Mouse (Mus musculus) MEL (cell line): Measurements from ENCODE around the gene Lmntd2. TPM values are rescaled to one million over a fixed set of nuclear protein-coding genes. Genes with fewer than 3 reads are reported as not detected.

Experiments
- DNase-seq: peaks from one replicate; pipeline ENCODE4 v3.0.0; 2011; ENCODE audit warnings: low read depth, low spot score
- H3K27ac ChIP-seq: 2 replicates; pipeline ENCODE4 v1.5.1; 2012; ENCODE audit warnings: low read depth, mild to moderate bottlenecking, control low read depth, low read length, moderate library complexity; ENCODE audit not compliant: control insufficient read depth
- H3K27me3 ChIP-seq, 2 experiments: fragments of 150-350 bp in 1 of 2; sonication (generic) in 1 of 2; 2 replicates each; pipeline ENCODE4 v1.6.1; 2012; ENCODE audit warnings: low read length in 2 of 2, mild to moderate bottlenecking in 2 of 2, improper control_type of control experiment in 1 of 2, moderate library complexity in 1 of 2; ENCODE audit not compliant: insufficient read depth in 2 of 2, control insufficient read depth in 1 of 2
- H3K36me3 ChIP-seq, 2 experiments: 2 replicates each; pipeline ENCODE4 v1.6.1; 2012 to 2014; ENCODE audit warnings: low read length in 2 of 2, improper control_type of control experiment in 1 of 2, inconsistent platforms in 1 of 2, mild to moderate bottlenecking in 1 of 2; ENCODE audit not compliant: insufficient read depth in 2 of 2, control insufficient read depth in 1 of 2
- H3K4me1 ChIP-seq, 2 experiments: fragments of 150-350 bp in 1 of 2; sonication (generic) in 1 of 2; 2 replicates each; pipeline ENCODE4 v1.6.1; 2012; ENCODE audit warnings: low read length in 2 of 2, improper control_type of control experiment in 1 of 2, mild to moderate bottlenecking in 1 of 2; ENCODE audit not compliant: insufficient read depth in 2 of 2, control insufficient read depth in 1 of 2
- H3K4me3 ChIP-seq, 2 experiments: fragments of 150-350 bp in 1 of 2; sonication (generic) in 1 of 2; 2 replicates each; pipeline ENCODE4 v1.5.1; 2012; ENCODE audit warnings: low read depth in 2 of 2, low read length in 2 of 2, mild to moderate bottlenecking in 2 of 2, moderate library complexity in 2 of 2, control low read depth in 1 of 2, improper control_type of control experiment in 1 of 2; ENCODE audit not compliant: control insufficient read depth in 1 of 2, insufficient read depth in 1 of 2
- H3K79me2 ChIP-seq: 2 replicates; pipeline ENCODE4 v1.6.1; 2012; ENCODE audit warnings: mild to moderate bottlenecking, low read length, moderate library complexity; ENCODE audit not compliant: control insufficient read depth, poor library complexity, insufficient read depth
- H3K9ac ChIP-seq: 2 replicates; pipeline ENCODE4 v1.6.1; 2012; ENCODE audit warnings: low read depth, mild to moderate bottlenecking, control low read depth, low read length, moderate library complexity; ENCODE audit not compliant: control insufficient read depth, poor library complexity, severe bottlenecking
- H3K9me3 ChIP-seq: fragments of 150-350 bp; sonication (generic); replicated peaks from 2 replicates; pipeline ENCODE4 v1.6.1; 2012; ENCODE audit warnings: mild to moderate bottlenecking, low read length, improper control_type of control experiment, moderate library complexity; ENCODE audit not compliant: insufficient read depth
- BHLHE40 ChIP-seq: IDR thresholded peaks from 2 replicates; pipeline ENCODE4 v1.6.1; 2012; ENCODE audit warnings: low read depth, mild to moderate bottlenecking, inconsistent platforms, low read length, improper control_type of control experiment, borderline replicate concordance
- CHD1 ChIP-seq: IDR thresholded peaks from 2 replicates; pipeline ENCODE4 v1.6.1; 2012; ENCODE audit warnings: low read depth, mild to moderate bottlenecking, inconsistent platforms, low read length, improper control_type of control experiment
- ELF1 ChIP-seq: IDR thresholded peaks from 2 replicates; pipeline ENCODE4 v1.6.1; 2014; ENCODE audit warnings: low read depth, mild to moderate bottlenecking, inconsistent platforms, low read length, improper control_type of control experiment, moderate library complexity
- EP300 ChIP-seq, 2 experiments: IDR thresholded peaks; 2 replicates each; pipeline ENCODE4 v1.6.1; 2011; ENCODE audit warnings: improper control_type of control experiment in 2 of 2, low read length in 2 of 2, low read depth in 1 of 2, mild to moderate bottlenecking in 1 of 2
- ETS1 ChIP-seq: IDR thresholded peaks from 2 replicates; pipeline ENCODE4 v1.6.1; 2012; ENCODE audit warnings: low read depth, mild to moderate bottlenecking, inconsistent platforms, low read length, improper control_type of control experiment, moderate library complexity
- GABPA ChIP-seq: IDR thresholded peaks from 2 replicates; pipeline ENCODE4 v1.6.1; 2012; ENCODE audit warnings: low read depth, mild to moderate bottlenecking, inconsistent platforms, low read length, improper control_type of control experiment, moderate library complexity
- MAX ChIP-seq: IDR thresholded peaks from 2 replicates; pipeline ENCODE4 v1.6.1; 2011; ENCODE audit warnings: low read length, improper control_type of control experiment
- MXI1 ChIP-seq: IDR thresholded peaks from 2 replicates; pipeline ENCODE4 v1.6.1; 2011; ENCODE audit warnings: mild to moderate bottlenecking, low read depth, low read length, improper control_type of control experiment
- RCOR1 ChIP-seq: IDR thresholded peaks from 2 replicates; pipeline ENCODE4 v1.6.1; 2012; ENCODE audit warnings: low read depth, mild to moderate bottlenecking, inconsistent platforms, low read length, improper control_type of control experiment
- UBTF ChIP-seq: IDR thresholded peaks from 2 replicates; pipeline ENCODE4 v1.6.1; 2012; ENCODE audit warnings: low read depth, mild to moderate bottlenecking, inconsistent platforms, low read length, improper control_type of control experiment, moderate library complexity, borderline replicate concordance; ENCODE audit not compliant: insufficient read depth
- USF2 ChIP-seq, 2 experiments: IDR thresholded peaks; 2 replicates each; pipeline ENCODE4 v1.6.1; 2011 to 2012; ENCODE audit warnings: improper control_type of control experiment in 2 of 2, low read length in 2 of 2, borderline replicate concordance in 1 of 2, inconsistent platforms in 1 of 2, low read depth in 1 of 2, mild to moderate bottlenecking in 1 of 2; ENCODE audit not compliant: insufficient read depth in 1 of 2
- ZNF384 ChIP-seq: IDR thresholded peaks from 2 replicates; pipeline ENCODE4 v1.6.1; 2012; ENCODE audit warnings: low read depth, mild to moderate bottlenecking, inconsistent platforms, low read length, improper control_type of control experiment
- polyA plus RNA-seq, 2 experiments: library from polyadenylated mRNA; stranded (reverse) in 1 of 2; unstranded in 1 of 2; fragments of >175 nt in 1 of 2; fragments of >200 nt in 1 of 2; gene quantifications; 2 replicates each; pipeline versions ENCODE4 v1.2.1 to v1.2.4; 2012; ENCODE audit warnings: low replicate concordance in 2 of 2, low read depth in 1 of 2; ENCODE audit not compliant: insufficient read length in 2 of 2, insufficient read depth in 1 of 2, missing spikeins in 1 of 2
- total RNA-seq: library from RNA; depleted of rRNA; stranded (reverse); fragments of 300-350 nt; gene quantifications from 2 replicates; pipeline ENCODE4 v1.2.3, GENCODE M21; 2012; rRNA removed

Lmntd2 gene
- not detected in 2 replicates for total RNA-seq
- under 1 TPM in 1 of 2 experiments, not detected in 1; 0.43 TPM for polyA plus RNA-seq

DNA sequence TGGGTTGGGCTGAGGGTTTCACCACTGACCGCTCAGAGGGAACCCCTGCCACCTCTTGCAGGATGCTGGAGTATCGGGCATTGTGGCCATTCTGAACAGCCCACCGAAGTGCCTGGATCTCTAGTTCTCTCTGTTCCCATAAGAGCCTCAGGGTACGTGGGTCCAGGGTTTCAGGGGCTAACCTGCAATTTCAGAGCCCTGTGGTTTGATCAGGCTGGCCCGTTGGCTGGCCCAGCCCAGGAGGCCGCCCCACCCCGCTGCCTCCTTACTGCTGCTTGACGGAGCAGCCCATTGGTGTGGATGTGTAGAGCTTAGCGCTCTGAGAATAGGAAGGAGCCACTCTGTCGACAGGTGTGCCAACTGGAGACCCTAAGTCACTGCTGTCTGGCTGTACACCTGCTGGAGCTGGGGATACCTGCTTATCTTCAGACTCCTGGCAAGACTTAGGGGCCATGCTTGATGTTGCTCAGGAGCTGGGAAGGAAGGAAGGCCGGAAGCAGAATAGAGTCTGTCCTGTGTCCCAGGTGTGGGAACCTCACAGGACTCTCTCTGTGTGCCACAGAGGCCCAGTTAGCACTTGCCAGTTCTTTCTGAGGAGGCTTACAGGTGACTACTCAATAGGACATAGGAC is at the start of gene Lmntd2:
Gene Lmntd2, minus strand, starts transcription at position 476 of the 631 bp plus-strand sequence.
- Histone ChIP-seq H3K9ac (no peak within 1 kb of the TSS), H3K4me3 (no peak within 1 kb of the TSS), H3K4me1 (peaks cover 0 to 10% of the 10 kb centered on the region in 2 experiments; a peak in 2 of 4 replicates), H3K27me3 (peaks cover 0 to 1% of the 10 kb centered on the region in 2 experiments; a peak in 1 of 4 replicates), H3K79me2 (no peaks in the 10 kb centered on the region; the same call in 1 of the 2 replicates), H3K9me3 (no peaks in the 10 kb centered on the region), H3K27ac (no peak within 1 kb of the TSS), H3K36me3 (no peaks in the 10 kb centered on the region; a peak in 1 of 4 replicates)
- TF ChIP-seq CHD1 (no peak), MAX (no peak), ZNF384 (no peak), BHLHE40 (no peak), USF2 (IDR thresholded peaks at IDR 0.05; ENCODE audit: borderline replicate concordance in 1 of 2, insufficient read depth in 1 of 2, low read depth in 1 of 2, low read length in 2 of 2) (no peak), MXI1 (no peak), ELF1 (no peak)
- no peak for DNase-seq

DNA sequence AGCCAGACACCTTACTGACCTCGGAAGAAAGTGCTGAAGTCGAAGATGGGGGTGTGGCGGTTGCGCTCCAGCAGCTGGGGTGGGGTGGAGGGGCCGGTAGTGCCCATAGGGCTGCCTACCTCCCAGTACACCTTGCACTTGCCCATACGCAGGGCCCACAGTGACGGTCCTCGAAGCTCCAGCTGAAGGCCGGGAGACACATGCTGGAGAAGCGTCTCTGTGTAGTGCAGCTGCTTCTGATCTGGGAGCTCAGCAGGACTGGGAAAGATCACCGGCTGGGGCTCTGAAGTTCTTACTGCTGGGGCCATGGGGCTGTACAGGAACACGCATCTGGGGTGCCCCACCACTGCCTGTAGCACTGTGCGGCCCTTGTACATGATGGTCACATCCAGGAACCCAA is 49.8 kb upstream of the Lmntd2 start:
- peaks cover 0 to 2% of the 10 kb centered on the region in 2 experiments; a peak in 2 of 4 replicates for H3K36me3 ChIP-seq
- H3K27ac ChIP-seq, result no peak overlapping the region
- H3K4me1 ChIP-seq, result peaks cover 2 to 3% of the 10 kb centered on the region in 2 experiments; a peak in 2 of 4 replicates
- no peak overlapping the region for H3K9ac ChIP-seq
- no peak for DNase-seq
- no peaks in the 10 kb centered on the region for H3K27me3 ChIP-seq
- no peak overlapping the region for H3K4me3 ChIP-seq
- H3K9me3 ChIP-seq, result no peaks in the 10 kb centered on the region
- TF ChIP-seq EP300 (IDR thresholded peaks at IDR 0.05; ENCODE audit: low read depth in 1 of 2, low read length in 2 of 2) (no peak), GABPA (no peak), ETS1 (no peak)
- no peaks in the 10 kb centered on the region for H3K79me2 ChIP-seq

DNA sequence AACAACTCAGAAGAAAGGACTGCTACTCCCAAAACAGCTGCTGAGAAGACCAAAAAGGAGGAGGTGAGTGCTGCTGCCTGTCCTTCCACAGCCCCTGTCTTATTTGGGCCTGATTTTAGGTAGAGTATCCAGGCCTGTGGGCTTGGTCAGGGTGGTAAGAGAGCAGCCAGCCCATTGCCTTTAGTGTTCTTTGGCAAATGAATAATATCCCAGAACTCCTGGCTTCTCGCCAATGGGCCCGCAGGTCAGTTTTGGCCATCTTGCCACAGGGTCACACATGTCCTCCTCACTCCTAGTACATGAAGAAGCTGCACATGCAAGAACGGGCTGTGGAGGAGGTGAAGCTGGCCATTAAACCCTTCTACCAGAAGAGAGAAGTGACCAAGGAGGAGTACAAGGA is 47.6 kb upstream of the Lmntd2 start:
- no peaks in the 10 kb centered on the region for H3K27me3 ChIP-seq
- no peak overlapping the region for H3K9ac ChIP-seq
- peaks cover under 1 to 1% of the 10 kb centered on the region in 2 experiments; a peak in 2 of 4 replicates for H3K4me1 ChIP-seq
- DNase-seq, result no peak
- peaks cover 0 to 12% of the 10 kb centered on the region in 2 experiments; a peak in 2 of 4 replicates for H3K36me3 ChIP-seq
- H3K4me3 ChIP-seq, result no peak overlapping the region
- no peaks in the 10 kb centered on the region for H3K79me2 ChIP-seq
- no peak for TF ChIP-seq UBTF
- TF ChIP-seq ETS1, result no peak
- no peak for TF ChIP-seq RCOR1
- no peaks in the 10 kb centered on the region for H3K9me3 ChIP-seq
- H3K27ac ChIP-seq, result no peak overlapping the region
